Mouse (Mus musculus): ENCODE data around the gene Smim14.

- TF ChIP-seq CTCF (IDR thresholded peaks at IDR 0.05; ENCODE audit: insufficient read depth, low read depth, low read length) (no peak), POLR2A (IDR thresholded peaks at IDR 0.05; ENCODE audit: insufficient read depth, low read depth, low read length) (no peak)
Measured at GRCm38 (mm10) chr5:65575896-65576295, 38.9 kb upstream of the Smim14 start.

All from olfactory bulb, adult 2 months (tissue).